In the genomic region with DNA sequence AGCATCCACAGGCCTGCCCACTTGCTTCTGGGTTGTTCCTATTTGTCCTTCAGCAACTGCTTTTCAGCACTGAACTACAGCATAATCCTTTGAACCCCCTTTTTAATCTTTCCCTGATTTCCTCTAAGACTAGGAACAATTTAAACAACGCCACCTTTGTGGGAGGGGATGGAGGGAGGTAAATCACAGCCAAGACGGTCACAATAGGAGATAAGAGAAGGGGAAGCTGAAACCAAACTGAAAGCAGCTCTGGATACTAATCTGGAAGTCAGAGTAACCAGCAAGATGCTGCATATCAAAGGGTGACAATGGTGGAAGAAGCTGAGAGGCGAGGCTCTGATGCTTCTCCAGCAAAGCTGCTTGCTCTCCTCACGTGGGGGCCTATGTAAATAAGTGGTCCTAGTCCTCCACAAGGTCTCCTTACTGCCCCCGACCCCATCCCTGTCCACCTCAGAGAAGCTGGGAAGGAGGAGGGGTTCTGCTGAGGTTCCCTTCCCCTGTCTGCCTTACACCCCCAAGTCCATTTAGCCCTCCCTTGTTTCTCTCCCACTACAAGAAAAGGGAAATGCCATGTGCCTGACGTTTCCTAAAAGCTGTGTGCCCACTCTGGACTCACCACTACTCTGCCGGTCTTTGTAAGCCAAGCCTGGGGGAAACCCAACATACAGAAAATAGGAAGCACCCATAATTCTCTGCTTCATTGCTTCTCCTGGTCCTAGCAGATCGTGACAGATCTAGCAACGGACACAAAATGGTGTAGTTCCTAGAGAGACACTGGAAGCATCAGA, we compare ENCODE assay signal across 10 mouse cellular contexts. TPM values are rescaled to one million over a fixed set of nuclear protein-coding genes. Genes with fewer than 3 reads are reported as not detected.
DNase-seq lines count a peak whose midpoint lies in the region; ATAC-seq and TF ChIP-seq lines count a peak whose summit lies in the region.
"Had no signal": no experiment of that assay in that cellular context is flagged by ENCODE, and none has a peak within 500 bp of the region (broad histone marks: within the 10 kb centered on the region; RNA-seq: fewer than 3 reads in every experiment).

No protein-coding gene starts in this region.

- peaks cover 10% of the 10 kb centered on the region for H3K4me1 ChIP-seq in forebrain, postnatal 0 days (ENCODE audit: insufficient read depth)
- peaks cover 12% of the 10 kb centered on the region for H3K4me1 ChIP-seq in forebrain, embryonic 16.5 days (replicated peaks; ENCODE audit: control insufficient read depth, insufficient read depth, low read length)
- H3K4me1 ChIP-seq in kidney, postnatal 0 days (replicated peaks; ENCODE audit: insufficient read depth, low read length): peaks cover 52% of the 10 kb centered on the region

- H3K4me2 ChIP-seq in forebrain, postnatal 0 days (ENCODE audit: low read depth): no peak overlapping the region
- no peak overlapping the region for H3K4me2 ChIP-seq in forebrain, embryonic 16.5 days (ENCODE audit: low read length)
- H3K4me2 ChIP-seq in kidney, postnatal 0 days (ENCODE audit: low read length): no peak overlapping the region

- no peaks in the 10 kb centered on the region for H3K27me3 ChIP-seq in forebrain, postnatal 0 days (ENCODE audit: insufficient read depth, low read length)
- no peaks in the 10 kb centered on the region for H3K27me3 ChIP-seq in forebrain, embryonic 16.5 days (replicated peaks; ENCODE audit: control insufficient read depth, insufficient read depth, low read length)
- no peaks in the 10 kb centered on the region for H3K27me3 ChIP-seq in kidney, postnatal 0 days (ENCODE audit: insufficient read depth, low read length)

- H3K4me3 ChIP-seq in forebrain, postnatal 0 days (ENCODE audit: low read depth, low read length): no peak overlapping the region
- no peak overlapping the region for H3K4me3 ChIP-seq in forebrain, embryonic 16.5 days (replicated peaks; ENCODE audit: low read length)
- H3K4me3 ChIP-seq in kidney, postnatal 0 days (replicated peaks; ENCODE audit: low read depth, low read length): no peak overlapping the region
- no peak overlapping the region for H3K4me3 ChIP-seq in macrophage (ENCODE audit: inconsistent target)

- H3K9ac ChIP-seq in forebrain, postnatal 0 days: no peak overlapping the region
- no peak overlapping the region for H3K9ac ChIP-seq in forebrain, embryonic 16.5 days (replicated peaks; ENCODE audit: low read depth, low read length)
- no peak overlapping the region for H3K9ac ChIP-seq in kidney, postnatal 0 days (ENCODE audit: low read depth, low read length)

- TF ChIP-seq CTCF in forebrain, postnatal 0 days (IDR thresholded peaks at IDR 0.05; ENCODE audit: low read depth): no peak
- TF ChIP-seq CTCF in kidney, postnatal 0 days (IDR thresholded peaks at IDR 0.05; ENCODE audit: low read depth): no peak

- no peak for DNase-seq in forebrain, postnatal 0 days
- DNase-seq in kidney, postnatal 0 days (ENCODE audit: low spot score): no peak
- no peak for DNase-seq in kidney, postnatal 10 days
- DNase-seq in frontal cortex, postnatal 14 days (ENCODE audit: low spot score in 2 of 2): no peak
- DNase-seq in urinary bladder, postnatal 14 days (ENCODE audit: low spot score): no peak
- DNase-seq: cerebellum, postnatal 36 days; kidney, adult 11 months had no signal

- peak overlapping the region; percentile 66; the same call in 1 of the 2 replicates for H3K27ac ChIP-seq in forebrain, postnatal 0 days (ENCODE audit: low read depth, low read length)
- H3K27ac ChIP-seq in forebrain, embryonic 16.5 days (ENCODE audit: low read length): no peak overlapping the region
- H3K27ac ChIP-seq in kidney, postnatal 0 days: 0 out of 2 replicates have a peak overlapping the region, but pooled peaks have one; percentile 5
- peak overlapping the region; percentile 17; the same call in 1 of the 2 replicates for H3K27ac ChIP-seq in macrophage

- H3K36me3 ChIP-seq in forebrain, postnatal 0 days (ENCODE audit: insufficient read depth): no peaks in the 10 kb centered on the region
- no peaks in the 10 kb centered on the region for H3K36me3 ChIP-seq in forebrain, embryonic 16.5 days (ENCODE audit: control insufficient read depth, insufficient read depth)
- H3K36me3 ChIP-seq in kidney, postnatal 0 days (ENCODE audit: insufficient read depth, low read length): no peaks in the 10 kb centered on the region
- H3K36me3 ChIP-seq in macrophage (ENCODE audit: inconsistent target): no peaks in the 10 kb centered on the region

- ATAC-seq in forebrain, postnatal 0 days: no peak
- ATAC-seq in forebrain, embryonic 16.5 days: no peak
- no peak for ATAC-seq in kidney, postnatal 0 days (replicated peaks; ENCODE audit: low FRiP score, low read depth)
- ATAC-seq in common myeloid progenitor, adult 5-6 weeks (replicated peaks; ENCODE audit: low read depth, poor library complexity, severe bottlenecking): peak; percentile 17; the same call in 1 of the 2 replicates

- 57% methylated on average over 9 of the region's 9 CpGs for WGBS in forebrain, postnatal 0 days
- 57% methylated on average over 9 of the region's 9 CpGs for WGBS in forebrain, embryonic 16.5 days
- WGBS in kidney, postnatal 0 days: 45% methylated on average over 9 of the region's 9 CpGs
- WGBS in macrophage (ENCODE audit: missing documents): 19% methylated on average over 9 of the region's 9 CpGs

- peaks cover 66% of the 10 kb centered on the region; the same call in 1 of the 2 replicates for H3K79me2 ChIP-seq in macrophage (ENCODE audit: inconsistent target)

- no peaks in the 10 kb centered on the region for H3K9me3 ChIP-seq in forebrain, postnatal 0 days (ENCODE audit: low read length)
- no peaks in the 10 kb centered on the region for H3K9me3 ChIP-seq in forebrain, embryonic 16.5 days (ENCODE audit: control insufficient read depth, low read length)
- no peaks in the 10 kb centered on the region for H3K9me3 ChIP-seq in kidney, postnatal 0 days (replicated peaks; ENCODE audit: low read length)

RNA-seq across cellular contexts. Expression of a gene that starts 27.9 kb away (rescaled TPM):
- 11.2 and 14.2 TPM in 2 replicates for total RNA-seq in forebrain, postnatal 0 days (2014; rRNA removed)
- 7.3 and 8.6 TPM in 2 replicates for polyA plus RNA-seq in forebrain, postnatal 0 days (2015; fragmentation: Nextera tagmentation; extraction: Ambion mirVana)
- 8.7 and 10.3 TPM in 2 replicates for polyA plus RNA-seq in forebrain, embryonic 16.5 days (2015; fragmentation: Nextera tagmentation; extraction: Ambion mirVana)
- 31.6 and 33.4 TPM in 2 replicates for polyA plus RNA-seq in kidney, postnatal 0 days (2015; fragmentation: Nextera tagmentation; extraction: Ambion mirVana)
- total RNA-seq in common myeloid progenitor, adult 5-6 weeks (2017): 9.2 and 9.6 TPM in 2 replicates
- 10 to 100 TPM in 21 of 26 experiments, 1 to 10 TPM in 5; 2.4 to 38.1 (median 15.1) TPM for total RNA-seq in macrophage (2018; cell fraction: chromatin; rRNA removed)
- 10 to 100 TPM in 7 of 26 experiments, 1 to 10 TPM in 19; 5.2 to 12.7 (median 9.1) TPM for total RNA-seq in macrophage (2018; cell fraction: cytosol; rRNA removed)
- 10 to 100 TPM in 13 of 26 experiments, 1 to 10 TPM in 13; 4.9 to 30.3 (median 9.9) TPM for total RNA-seq in macrophage (2018; cell fraction: nucleus; rRNA removed)
- 7.2 to 21.2 TPM (median 8.2 TPM) in 3 replicates for polyA plus RNA-seq in macrophage (2018)

RNA-seq across cellular contexts. Expression of a gene that starts 46.7 kb away (rescaled TPM):
- 0.52 and 1.5 TPM in 2 replicates for total RNA-seq in forebrain, postnatal 0 days (2014; rRNA removed)
- 0.58 and 0.85 TPM in 2 replicates for polyA plus RNA-seq in forebrain, postnatal 0 days (2015; fragmentation: Nextera tagmentation; extraction: Ambion mirVana)
- polyA plus RNA-seq in forebrain, embryonic 16.5 days (2015; fragmentation: Nextera tagmentation; extraction: Ambion mirVana): 0.42 and 0.50 TPM in 2 replicates
- 0.22 and 0.47 TPM in 2 replicates for polyA plus RNA-seq in kidney, postnatal 0 days (2015; fragmentation: Nextera tagmentation; extraction: Ambion mirVana)
- total RNA-seq in common myeloid progenitor, adult 5-6 weeks (2017): not detected in 2 replicates
- not detected for total RNA-seq in macrophage (2018; cell fraction: chromatin; rRNA removed)
- total RNA-seq in macrophage (2018; cell fraction: cytosol; rRNA removed): not detected
- 1 to 10 TPM in 1 of 26 experiments, not detected in 25; 1.3 TPM for total RNA-seq in macrophage (2018; cell fraction: nucleus; rRNA removed)
- polyA plus RNA-seq in macrophage (2018): not detected in 3 replicates

RNA-seq across cellular contexts. Expression of a gene that starts 47.5 kb away (rescaled TPM):
- total RNA-seq in forebrain, postnatal 0 days (2014; rRNA removed): 110 and 116 TPM in 2 replicates
- 69.1 and 89.7 TPM in 2 replicates for polyA plus RNA-seq in forebrain, postnatal 0 days (2015; fragmentation: Nextera tagmentation; extraction: Ambion mirVana)
- 111 and 129 TPM in 2 replicates for polyA plus RNA-seq in forebrain, embryonic 16.5 days (2015; fragmentation: Nextera tagmentation; extraction: Ambion mirVana)
- polyA plus RNA-seq in kidney, postnatal 0 days (2015; fragmentation: Nextera tagmentation; extraction: Ambion mirVana): 38.3 and 42.7 TPM in 2 replicates
- 4.3 and 13.7 TPM in 2 replicates for total RNA-seq in common myeloid progenitor, adult 5-6 weeks (2017)
- total RNA-seq in macrophage (2018; cell fraction: chromatin; rRNA removed): 100 to 1,000 TPM in 2 of 26 experiments, 10 to 100 TPM in 24; 23.8 to 123 (median 63.9) TPM
- 1 to 10 TPM; 2.8 to 8.8 (median 5.8) TPM for total RNA-seq in macrophage (2018; cell fraction: cytosol; rRNA removed)
- total RNA-seq in macrophage (2018; cell fraction: nucleus; rRNA removed): 10 to 100 TPM in 25 of 26 experiments, 1 to 10 TPM in 1; 9.4 to 58.6 (median 23.4) TPM
- 6.5 to 9.7 TPM (median 7.5 TPM) in 3 replicates for polyA plus RNA-seq in macrophage (2018)

RNA-seq across cellular contexts. Expression of a gene that starts 50.3 kb away (rescaled TPM):
- 203 and 234 TPM in 2 replicates for total RNA-seq in forebrain, postnatal 0 days (2014; rRNA removed)
- 269 and 312 TPM in 2 replicates for polyA plus RNA-seq in forebrain, postnatal 0 days (2015; fragmentation: Nextera tagmentation; extraction: Ambion mirVana)
- 273 and 295 TPM in 2 replicates for polyA plus RNA-seq in forebrain, embryonic 16.5 days (2015; fragmentation: Nextera tagmentation; extraction: Ambion mirVana)
- 774 and 842 TPM in 2 replicates for polyA plus RNA-seq in kidney, postnatal 0 days (2015; fragmentation: Nextera tagmentation; extraction: Ambion mirVana)
- total RNA-seq in common myeloid progenitor, adult 5-6 weeks (2017): 92.2 and 125 TPM in 2 replicates
- total RNA-seq in macrophage (2018; cell fraction: chromatin; rRNA removed): 100 to 1,000 TPM; 200 to 542 (median 362) TPM
- 100 to 1,000 TPM; 437 to 919 (median 656) TPM for total RNA-seq in macrophage (2018; cell fraction: cytosol; rRNA removed)
- total RNA-seq in macrophage (2018; cell fraction: nucleus; rRNA removed): 1,000 to 10,000 TPM in 5 of 26 experiments, 100 to 1,000 TPM in 21; 516 to 1,185 (median 814) TPM
- 449 to 584 TPM (median 516 TPM) in 3 replicates for polyA plus RNA-seq in macrophage (2018)
